Mouse (Mus musculus) thymus, postnatal 4 days (tissue): ENCODE results near the gene Pcca.

Source experiments
- DNase-seq: peaks from one replicate; pipeline ENCODE4 v3.0.0; 2021

Pcca gene

DNA sequence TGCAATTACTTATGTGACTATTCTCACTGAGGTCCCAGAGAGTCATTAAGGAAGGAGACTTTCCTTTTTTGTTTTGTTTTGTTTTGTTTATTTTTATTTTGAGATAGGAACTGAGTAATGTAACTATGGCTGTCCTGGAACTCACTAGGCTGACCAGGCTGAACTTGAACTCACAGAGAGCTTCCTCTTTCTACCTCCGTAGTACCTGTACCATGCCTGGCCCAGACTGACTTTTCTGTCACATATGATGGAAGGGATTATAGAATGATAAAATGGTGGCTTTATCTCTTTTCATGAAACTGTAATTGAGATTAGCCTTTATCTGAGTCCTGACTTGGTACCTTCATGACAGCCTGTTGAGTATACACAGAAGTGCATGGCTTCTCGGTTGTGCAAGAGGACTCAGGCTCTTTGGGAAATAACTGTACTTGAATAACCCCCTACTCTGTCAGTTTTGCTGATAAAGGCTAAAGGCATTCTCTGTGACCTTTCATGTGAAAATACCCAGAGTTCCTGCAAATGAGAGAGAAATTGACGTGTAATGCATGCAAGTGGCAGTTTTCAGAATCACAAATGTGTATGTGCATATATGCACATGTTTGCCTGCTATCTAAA lies 115.3 kb downstream of the Pcca start:
- DNase-seq: no peak

DNA sequence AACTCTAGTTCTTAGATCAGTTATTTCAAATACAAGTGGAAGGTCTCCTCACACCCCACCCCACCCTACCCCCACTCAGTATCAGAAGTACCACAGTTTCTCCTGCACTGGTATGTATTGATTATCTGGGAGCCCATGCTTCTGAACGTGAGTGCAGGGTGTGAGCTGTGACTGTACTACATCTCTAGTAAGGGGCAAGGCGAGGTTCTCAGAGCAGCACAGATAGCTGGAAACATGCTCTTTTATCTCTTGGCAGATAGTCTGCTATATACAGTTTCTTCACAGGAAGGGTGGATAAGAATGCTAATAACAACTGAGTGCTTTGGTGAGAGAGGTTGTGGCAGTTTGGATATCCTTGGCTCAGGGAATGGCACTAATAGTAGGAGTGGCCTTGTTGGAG lies 117.6 kb downstream of the Pcca start:
- no peak for DNase-seq

DNA sequence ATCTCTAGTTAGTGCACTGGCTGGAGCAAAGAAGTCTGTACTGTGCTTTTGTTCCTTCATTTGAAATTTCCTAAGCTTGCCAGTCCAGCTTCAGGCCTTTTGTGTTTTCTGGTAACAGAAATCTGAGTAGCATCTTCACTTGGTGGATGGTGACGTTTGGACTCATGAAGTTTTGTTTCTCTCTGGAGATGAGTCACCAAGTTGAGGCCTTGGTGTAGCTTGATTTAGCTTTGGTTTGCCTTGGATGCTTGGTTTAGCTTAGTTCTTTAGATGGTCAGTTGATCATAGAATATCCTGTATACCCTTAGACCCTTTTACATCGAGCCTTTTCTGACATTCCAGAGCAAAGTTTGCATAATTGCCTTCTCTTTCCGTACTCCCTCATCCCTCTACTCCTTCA lies 141.5 kb downstream of the Pcca start:
- DNase-seq: no peak

DNA sequence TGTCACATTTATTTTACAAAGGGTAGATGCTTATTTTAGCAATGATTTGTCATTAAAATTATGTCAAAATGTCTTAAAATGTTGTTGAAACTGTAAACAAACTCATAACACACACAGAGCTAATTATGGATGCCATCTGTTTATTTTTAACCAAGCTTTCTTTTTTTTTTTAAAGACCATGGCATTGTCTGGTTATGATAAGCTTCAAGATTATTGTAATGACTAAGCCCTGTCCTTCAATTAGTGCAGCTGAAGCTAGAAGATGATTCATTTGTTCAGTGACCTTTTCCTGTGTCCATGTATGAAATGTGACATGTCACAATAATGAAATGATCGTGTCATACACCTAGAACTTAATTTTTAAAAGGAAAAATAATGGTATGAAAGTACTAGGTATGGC lies 149.5 kb downstream of the Pcca start:
- no peak for DNase-seq

DNA sequence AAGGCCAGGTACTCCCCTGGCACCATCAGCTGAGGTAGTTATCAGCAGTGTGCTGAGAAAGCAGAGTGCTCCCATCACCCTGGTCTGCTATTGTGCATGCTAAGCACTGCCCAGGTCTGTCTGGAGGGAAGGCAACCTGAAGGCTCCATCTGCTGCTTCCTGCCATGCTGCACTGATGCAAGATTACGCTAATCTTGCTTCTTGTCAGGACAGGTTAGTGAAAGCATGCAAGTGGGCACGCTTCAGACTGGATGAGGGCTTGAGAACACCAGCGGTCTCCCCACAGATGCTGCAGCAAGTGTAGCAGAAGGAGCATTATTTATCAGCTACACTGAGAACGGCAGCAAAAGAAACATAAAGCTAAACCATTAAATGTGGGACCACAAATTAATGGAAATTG lies 150.1 kb downstream of the Pcca start:
- DNase-seq: no peak

DNA sequence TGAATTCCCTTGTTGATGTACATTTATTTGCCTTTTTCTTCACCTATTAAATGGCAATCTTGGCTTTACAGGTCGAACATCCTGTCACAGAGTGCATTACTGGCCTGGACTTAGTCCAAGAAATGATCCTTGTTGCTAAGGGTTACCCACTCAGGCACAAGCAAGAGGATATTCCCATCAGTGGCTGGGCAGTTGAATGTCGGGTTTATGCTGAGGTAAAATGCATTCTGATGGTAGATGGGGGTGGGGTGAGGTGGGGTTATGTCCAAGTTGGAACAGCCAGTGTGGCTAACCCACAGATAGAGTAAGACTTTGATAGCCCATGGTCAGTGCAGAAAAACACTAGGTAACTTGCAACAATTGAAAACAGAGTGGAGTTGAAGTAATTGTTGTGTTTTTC lies 150.7 kb downstream of the Pcca start:
- no peak for DNase-seq

DNA sequence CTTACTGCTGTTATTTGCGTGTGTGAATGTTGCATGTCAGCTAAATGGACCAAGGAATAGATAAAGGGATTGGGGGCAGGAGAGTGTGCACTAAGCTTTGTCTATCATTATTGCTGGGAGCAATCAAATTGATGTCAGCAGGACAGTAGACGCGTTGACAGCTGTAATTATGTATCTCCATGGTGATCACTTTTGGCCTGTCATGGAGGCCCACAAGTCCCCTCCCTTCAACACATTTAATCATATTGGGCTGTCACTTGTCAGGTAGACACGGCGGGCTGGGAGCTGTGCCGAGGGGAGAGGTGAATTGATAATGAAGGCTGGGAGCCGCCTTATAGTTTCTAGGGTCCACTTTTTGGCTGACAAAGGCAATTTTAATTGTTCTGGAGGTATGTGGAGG lies 153.3 kb downstream of the Pcca start:
- no peak for DNase-seq

DNA sequence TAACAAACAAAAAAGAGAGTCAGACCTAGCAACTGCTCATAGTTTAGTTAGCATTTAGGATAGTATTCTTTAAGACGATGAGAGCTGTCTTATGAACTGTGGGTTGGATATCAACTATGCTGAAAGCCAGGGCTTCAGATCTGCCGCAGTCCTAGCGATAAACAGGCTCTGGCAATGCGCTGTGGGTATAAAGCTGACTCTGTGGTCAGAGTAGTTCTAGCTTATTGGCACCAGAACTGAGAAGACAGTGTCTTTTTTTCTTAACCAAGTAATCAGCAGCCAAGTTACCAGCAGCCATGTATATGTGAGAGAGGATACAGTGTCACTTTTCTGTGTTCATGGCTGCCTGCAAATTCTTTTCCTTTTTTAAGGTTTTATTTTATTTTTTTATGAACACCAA lies 154.3 kb downstream of the Pcca start:
- no peak for DNase-seq

DNA sequence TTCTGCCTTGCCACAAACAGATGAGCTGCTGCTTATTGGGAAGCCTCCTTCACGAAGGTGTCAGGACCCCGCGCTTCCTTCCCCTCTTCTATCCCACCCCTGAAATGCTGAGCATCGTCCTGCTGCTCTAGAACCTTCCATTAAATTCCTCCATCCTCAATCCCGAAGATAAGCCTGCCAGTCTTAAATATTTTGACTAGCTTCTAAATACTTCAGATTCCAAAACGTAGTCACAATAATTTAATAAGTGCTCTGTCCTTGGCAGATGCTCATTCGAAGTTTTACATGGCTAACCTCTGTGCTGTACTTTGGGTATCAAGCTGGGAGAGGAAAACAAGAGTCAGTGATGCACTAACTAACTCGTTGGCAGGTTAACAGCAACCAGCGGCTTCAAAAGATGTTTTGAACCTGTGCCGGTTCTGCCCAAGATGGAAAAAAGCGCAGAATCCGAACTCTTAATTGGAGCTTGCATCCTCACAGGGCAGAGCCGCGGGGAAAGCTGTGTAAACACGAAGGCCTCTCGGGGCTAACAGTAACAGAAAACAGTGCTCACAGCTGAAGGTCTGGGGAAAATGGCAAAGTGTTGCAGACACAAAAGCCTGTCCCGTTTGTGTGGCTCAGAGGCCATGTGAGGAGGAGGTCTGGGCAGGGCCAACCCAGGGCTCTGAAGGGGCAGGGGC lies 155.2 kb downstream of the Pcca start:
- no peak for DNase-seq

DNA sequence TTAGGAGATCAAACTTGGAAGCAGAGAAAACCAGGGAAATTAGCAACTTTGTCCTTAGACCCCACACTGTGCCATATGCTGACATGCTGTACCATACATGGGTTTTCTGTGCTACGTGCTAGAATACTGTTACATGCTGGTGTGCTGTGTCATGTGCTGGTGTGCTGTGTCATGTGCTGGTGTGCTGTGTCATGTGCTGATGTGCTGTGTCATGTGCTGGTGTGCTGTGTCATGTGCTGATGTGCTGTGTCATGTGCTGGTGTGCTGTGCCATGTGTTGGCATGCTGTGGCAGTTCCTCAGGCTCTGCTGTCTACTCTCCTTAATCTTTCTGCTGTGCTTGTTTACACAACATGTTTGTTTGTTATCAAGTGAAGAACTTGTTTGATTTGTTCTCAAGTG lies 157.4 kb downstream of the Pcca start:
- DNase-seq: no peak

DNA sequence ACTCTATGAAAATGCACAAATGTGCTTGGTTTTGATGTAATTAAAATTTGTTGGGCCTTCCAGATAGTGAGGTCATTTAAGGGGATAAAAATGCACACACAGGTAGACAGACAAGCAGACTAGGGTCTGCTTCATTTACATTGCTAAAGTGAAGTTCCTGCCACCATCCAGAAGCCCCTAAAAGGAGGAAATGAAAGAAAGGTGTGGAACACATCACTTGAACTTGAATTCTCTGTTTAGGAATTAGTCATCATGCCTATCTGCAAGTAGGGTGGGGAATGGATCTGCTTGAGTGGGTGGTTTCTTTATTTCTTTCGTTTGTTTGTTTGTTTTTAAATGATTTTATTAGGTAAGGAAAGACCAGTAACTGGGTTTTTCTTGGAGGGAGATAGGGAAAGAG lies 166.2 kb downstream of the Pcca start:
- DNase-seq: no peak

DNA sequence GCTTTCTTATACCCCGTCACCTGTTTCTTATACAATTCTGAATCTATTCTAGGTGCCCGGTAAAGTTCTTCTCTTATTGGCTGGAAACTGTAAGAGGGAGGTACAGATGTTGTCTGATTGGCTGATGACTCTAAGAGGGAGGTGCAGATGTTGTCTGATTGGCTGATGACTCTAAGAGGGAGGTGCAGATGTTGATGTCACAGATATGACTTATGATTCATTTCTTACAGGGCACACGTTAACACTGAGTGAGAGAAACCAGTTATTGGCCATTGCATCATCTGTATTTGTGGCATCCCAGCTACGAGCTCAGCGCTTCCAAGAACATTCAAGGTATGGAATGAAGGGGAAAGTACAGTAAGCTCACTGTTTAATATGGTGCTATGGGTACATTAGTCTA lies 179.7 kb downstream of the Pcca start:
- no peak for DNase-seq

DNA sequence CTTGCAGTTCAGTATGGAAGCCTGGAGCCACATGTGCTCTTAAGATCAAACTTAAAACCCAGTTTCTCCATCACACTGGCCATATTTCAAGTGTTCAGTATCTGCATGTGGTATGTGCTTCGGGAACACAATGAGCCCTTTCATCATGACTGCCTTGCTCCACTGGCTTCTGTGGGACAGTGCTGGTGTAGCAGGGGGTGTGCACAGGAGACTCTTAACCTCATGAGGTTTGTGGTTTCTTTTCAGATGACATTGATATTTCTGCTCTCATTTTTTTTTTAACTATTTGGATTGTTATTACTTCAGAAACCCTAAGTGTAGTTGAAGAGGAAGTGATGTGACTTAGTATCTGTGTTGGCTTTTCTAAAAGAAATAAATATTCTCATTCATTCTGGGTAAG lies 180.8 kb downstream of the Pcca start:
- DNase-seq: no peak

DNA sequence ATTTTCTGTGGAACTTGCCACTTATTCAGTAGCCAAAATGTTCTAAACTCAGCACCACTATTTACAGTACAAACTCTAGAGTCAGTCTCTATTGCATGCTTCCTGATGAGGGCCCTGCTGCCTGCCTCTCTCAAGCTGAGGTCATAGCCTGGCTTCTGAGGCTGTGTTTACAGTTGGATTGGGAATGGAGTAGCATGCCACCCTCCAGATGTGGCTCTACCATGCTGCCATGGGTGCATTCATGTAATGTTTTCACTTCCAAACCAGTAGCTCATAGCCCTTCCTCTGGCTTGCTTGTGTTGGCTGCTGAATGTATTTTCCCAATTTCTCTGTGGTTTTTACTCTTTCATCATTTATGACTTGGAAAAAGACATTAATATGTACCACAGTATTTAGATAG lies 181.9 kb downstream of the Pcca start:
- no peak for DNase-seq

DNA sequence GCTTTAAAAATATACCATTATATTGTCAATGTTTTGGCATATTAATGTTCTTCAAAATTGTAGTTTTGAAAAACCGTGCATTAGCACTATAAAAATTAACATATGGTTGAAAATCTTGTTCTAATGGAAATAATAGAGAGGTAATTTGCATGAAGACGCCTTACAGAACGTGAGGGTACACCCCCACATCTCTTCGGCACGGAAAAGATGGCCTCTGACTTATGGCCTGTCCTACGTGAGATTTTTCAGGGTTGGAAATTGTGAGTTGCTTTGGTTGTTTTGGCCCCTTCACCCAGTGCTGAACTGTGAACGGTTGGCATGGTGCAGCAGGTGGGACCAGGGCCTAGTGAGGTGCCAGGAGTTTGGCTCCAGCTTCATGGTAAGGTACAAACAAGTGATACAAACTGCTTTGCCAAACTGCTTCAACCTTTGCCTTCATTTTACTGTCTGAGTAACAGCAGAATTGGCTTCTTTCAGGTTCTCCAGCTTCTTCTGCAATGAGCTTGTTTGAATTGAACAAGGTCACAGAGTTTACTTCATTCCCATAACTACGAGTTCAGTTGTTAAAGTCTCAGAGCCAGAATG lies 185.5 kb downstream of the Pcca start:
- no peak for DNase-seq

DNA sequence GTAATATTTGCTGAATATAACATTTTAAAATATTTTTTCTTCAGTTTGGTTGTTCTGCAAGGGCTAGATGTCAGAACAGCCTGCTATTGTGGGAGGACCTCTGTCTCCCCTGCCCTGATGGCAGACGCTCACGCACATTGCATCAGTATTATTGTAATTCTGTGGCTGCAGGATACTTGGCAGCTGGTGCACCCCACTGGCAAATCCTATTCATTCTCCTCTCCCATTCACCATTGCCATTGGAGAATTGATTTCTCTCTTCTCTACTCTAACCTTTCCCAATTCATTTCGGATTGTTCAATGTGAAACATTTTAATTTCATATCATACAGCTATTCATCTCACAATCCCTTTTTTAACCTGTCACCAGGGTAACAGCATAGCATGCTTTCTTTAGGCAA lies 186.9 kb downstream of the Pcca start:
- no peak for DNase-seq

DNA sequence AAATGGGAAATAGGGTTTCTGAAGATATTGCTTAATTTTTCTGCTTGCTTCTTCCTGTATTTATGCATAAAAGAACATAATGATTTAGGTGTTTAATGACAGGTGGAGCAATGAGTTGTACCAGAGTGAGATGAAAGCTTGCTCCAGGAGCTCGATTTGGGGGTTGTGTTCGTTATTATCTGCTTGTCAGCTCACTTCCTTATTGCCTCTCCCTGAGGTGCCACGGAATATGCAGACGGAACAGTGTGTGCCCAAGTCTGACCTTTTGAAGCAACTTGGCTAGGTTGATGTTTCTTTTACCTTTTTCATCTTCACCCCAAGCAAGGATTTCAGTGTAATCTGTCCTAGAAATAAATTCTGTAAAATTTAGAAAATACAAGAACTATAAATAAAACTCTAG lies 187.6 kb downstream of the Pcca start:
- no peak for DNase-seq

DNA sequence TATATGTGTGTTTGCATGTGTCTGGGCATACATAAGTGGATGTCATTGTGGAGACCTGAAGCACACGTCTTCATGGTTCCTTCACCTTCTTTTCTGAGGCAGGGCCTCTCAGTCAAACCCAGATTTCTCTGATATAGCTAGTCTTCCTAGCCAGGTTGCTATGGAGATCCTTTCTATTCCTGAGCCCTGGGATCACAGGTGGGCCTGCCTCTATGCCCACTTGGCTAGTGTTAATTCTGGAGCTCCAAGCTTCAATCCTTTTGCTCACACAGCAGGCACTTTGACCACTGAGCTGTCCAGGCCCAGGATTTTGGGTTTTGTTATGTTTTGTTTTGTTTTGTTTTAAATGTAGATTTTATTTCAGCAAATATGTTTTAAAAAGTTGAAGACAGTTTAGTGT lies 192.3 kb downstream of the Pcca start:
- no peak for DNase-seq

DNA sequence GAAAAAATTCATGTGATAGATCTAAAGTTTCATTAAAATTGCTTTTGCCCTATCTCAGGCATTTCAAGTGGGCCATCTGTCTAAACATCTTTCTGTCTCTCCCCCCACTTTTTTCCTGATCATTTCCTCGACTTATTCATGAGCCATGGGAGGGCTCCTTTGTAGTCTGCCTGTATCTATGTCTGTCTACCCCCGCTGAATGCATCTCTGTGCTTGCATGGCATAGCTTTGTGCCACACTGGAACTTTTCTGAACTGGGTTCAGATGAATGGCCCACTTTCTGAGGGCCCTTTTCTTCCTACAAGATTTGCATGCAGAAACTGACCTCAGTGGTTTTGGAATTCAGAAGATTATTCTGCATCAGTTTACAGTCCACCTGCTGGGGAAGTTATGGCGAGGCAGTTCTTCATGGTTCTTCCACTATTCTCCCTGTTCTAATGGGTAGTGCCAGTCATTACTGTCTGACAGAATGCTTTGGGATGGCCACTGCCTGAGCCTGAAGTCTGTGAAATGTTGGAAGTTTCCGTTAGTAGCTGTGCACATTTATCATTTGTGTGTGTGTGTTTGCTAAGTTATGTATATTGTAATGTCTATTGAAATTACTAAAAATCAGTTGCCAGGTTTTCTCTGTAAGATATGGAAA lies 195.4 kb downstream of the Pcca start:
- DNase-seq: no peak

DNA sequence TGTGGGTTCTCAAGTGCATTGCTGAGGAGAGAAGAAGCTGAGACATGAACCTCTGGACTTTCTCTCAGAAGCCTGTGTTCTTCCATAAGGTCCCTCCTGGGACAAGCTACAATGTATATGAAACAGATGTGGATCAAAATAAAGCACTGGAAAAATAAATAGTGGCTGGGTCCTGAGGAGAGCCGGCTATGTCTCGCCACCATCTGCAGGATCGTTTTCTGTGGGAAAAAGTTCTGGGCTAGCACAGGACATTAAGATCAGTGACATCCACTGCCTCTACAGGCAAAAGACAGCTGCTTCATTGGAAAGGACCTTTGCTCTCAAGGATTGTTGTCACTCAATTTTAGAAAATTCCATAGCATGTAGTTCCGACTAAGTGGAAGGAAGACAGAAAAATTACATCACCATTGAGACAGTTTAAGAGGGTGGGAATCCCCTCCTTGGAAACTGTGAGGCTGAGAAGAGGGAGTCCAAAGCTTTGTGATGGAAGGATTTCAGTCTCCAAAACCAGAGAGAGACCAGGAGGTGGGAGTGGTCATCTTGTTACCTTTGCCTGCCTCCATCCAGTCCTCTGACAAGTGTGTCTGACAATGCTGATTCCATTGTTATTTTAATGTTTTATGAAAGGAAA lies 196.9 kb downstream of the Pcca start:
- DNase-seq: no peak

DNA sequence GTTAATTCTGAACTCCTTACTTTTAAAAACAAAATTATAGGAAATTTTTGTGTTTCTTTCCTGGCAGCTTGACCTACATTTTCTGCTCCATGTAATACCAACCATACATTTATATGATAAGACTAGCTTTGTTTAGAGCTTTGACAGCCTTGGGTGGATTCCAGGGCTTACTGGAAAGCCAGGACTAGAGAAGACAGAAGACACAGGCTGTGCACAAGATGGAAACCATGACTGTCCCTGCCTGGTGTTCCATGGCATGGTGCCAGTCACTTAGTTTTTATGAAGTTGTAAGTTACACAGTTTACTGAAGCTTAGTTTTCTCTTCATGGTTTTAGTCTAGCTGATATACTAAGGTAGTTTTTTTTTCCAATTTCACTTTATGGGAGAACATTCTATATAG lies 202.7 kb downstream of the Pcca start:
- no peak for DNase-seq

DNA sequence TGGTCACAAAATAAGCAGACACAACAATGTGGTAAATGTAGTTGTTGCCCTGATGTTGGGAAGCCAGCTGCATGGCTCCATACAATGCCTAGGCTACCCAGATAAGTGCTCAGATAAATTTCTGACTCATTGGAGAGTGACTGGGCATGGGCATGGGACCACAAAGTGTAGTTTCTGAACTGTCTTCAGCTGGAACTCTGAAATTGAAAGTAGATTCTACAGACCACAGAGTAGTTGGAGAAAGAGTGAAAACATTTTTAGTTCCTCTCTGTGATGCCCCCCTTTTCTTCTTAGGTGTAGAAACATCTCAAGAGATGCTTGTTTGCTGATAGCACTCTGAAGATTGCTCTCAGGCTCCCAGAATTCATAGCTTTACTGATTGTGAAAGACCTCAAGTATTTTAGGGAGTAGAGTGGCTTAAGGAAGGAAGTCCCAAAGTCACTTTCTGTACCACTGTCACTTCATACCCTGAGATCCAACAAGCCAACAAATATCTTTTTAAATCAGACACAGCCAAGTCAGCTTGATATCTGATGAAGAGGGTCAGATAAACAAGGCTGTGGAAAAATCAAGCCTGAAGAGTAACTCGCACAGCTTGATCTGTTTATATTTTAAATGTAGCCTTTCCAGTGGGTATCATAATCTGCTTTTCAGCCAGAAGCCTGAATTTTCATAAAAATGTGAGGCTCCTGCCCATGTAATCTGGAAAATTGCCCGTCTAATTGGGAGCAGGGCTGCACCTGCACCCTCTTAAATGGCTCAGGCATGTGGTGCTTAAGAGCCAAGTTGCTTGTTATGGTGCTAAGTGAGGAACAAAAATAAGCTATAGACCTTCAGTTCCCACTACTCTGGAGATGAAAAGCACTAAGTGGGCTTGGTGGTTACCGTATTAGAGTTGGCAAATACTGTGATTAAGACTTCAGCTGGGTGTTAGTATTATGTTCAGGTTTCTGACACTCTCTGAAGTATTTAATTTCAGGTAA lies 214.0 kb downstream of the Pcca start:
- no peak for DNase-seq

DNA sequence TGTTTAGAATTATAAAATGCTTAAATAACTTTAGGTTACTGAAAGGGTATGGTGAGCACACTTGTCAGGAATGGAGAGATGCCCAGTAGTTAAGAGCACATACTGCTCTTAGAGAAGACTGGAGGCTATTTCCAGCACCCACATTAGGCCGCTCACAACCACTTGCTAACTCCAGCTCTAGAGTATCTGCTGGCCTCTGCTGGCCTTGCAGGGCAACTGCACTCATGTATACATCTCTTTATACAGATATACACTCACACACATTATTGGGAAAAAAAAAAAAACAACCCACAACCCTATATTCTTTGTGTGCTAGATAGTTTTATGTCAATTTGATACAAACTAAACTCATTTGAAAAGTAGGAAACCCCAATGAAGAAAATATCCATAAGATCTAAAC lies 217.4 kb downstream of the Pcca start:
- no peak for DNase-seq
